Mouse (Mus musculus): ENCODE measurements at regions not wholly inside any gene's neighbourhood (a gene's known extent, or its start where the extent isn't known, plus 50 kb on each side); places are given as distances from the start of the nearest gene placed in this dataset.

- DNase-seq (ENCODE audit: low spot score): no peak
These were observed 135.8 kb upstream of the Grik3 start for GRCm38 (mm10) chr4:125354742-125355141.

- DNase-seq (ENCODE audit: low spot score): no peak
These were observed 140.4 kb upstream of the Grik3 start for GRCm38 (mm10) chr4:125350056-125350455.

- no peak for DNase-seq (ENCODE audit: low spot score)
These were observed 151.4 kb upstream of the Grik3 start for GRCm38 (mm10) chr4:125339056-125339455.

GRCm38 (mm10) chr4:125328806-125329205 is 161.7 kb upstream of the Grik3 start:
- DNase-seq (ENCODE audit: low spot score): peak; percentile 7

- no peak for DNase-seq (ENCODE audit: low spot score)
These were observed 166.0 kb upstream of the Grik3 start for GRCm38 (mm10) chr4:125324495-125324894.

- DNase-seq (ENCODE audit: low spot score): no peak
These were observed 171.2 kb upstream of the Grik3 start for GRCm38 (mm10) chr4:125319343-125319742.

- DNase-seq (ENCODE audit: low spot score): no peak
These were observed 172.2 kb upstream of the Grik3 start for GRCm38 (mm10) chr4:125318293-125318692.

- DNase-seq (ENCODE audit: low spot score): no peak
These were observed 173.6 kb upstream of the Grik3 start for GRCm38 (mm10) chr4:125316876-125317275.

- no peak for DNase-seq (ENCODE audit: low spot score)
These were observed 174.7 kb upstream of the Grik3 start for GRCm38 (mm10) chr4:125315818-125316217.

- no peak for DNase-seq (ENCODE audit: low spot score)
These were observed 176.6 kb upstream of the Grik3 start for GRCm38 (mm10) chr4:125313892-125314291.

GRCm38 (mm10) chr4:125313252-125313651 is 177.2 kb upstream of the Grik3 start:
- no peak for DNase-seq (ENCODE audit: low spot score)

- no peak for DNase-seq (ENCODE audit: low spot score)
These were observed 180.5 kb upstream of the Zc3h12a start for GRCm38 (mm10) chr4:125308171-125308570.

- DNase-seq (ENCODE audit: low spot score): no peak
These were observed 178.1 kb upstream of the Zc3h12a start for GRCm38 (mm10) chr4:125305766-125306165.

GRCm38 (mm10) chr4:125302660-125303059 is 175.0 kb upstream of the Zc3h12a start:
- no peak for DNase-seq (ENCODE audit: low spot score)

GRCm38 (mm10) chr4:125300503-125301457 is 173.1 kb upstream of the Zc3h12a start:
- peak; percentile 3 for DNase-seq (ENCODE audit: low spot score)

GRCm38 (mm10) chr4:125290761-125291160 is 163.1 kb upstream of the Zc3h12a start:
- no peak for DNase-seq (ENCODE audit: low spot score)

- DNase-seq (ENCODE audit: low spot score): no peak
These were observed 162.1 kb upstream of the Zc3h12a start for GRCm38 (mm10) chr4:125289709-125290108.

- no peak for DNase-seq (ENCODE audit: low spot score)
These were observed 161.4 kb upstream of the Zc3h12a start for GRCm38 (mm10) chr4:125289031-125289449.

GRCm38 (mm10) chr4:125282974-125283319 is 155.3 kb upstream of the Zc3h12a start:
- DNase-seq (ENCODE audit: low spot score): no peak

GRCm38 (mm10) chr4:125282154-125282973 is 154.7 kb upstream of the Zc3h12a start:
- no peak for DNase-seq (ENCODE audit: low spot score)

GRCm38 (mm10) chr4:125279165-125279564 is 151.5 kb upstream of the Zc3h12a start:
- DNase-seq (ENCODE audit: low spot score): no peak

- no peak for DNase-seq (ENCODE audit: low spot score)
These were observed 149.2 kb upstream of the Zc3h12a start for GRCm38 (mm10) chr4:125276861-125277260.

GRCm38 (mm10) chr4:125275259-125275658 is 147.6 kb upstream of the Zc3h12a start:
- no peak for DNase-seq (ENCODE audit: low spot score)

All from adipocyte (in vitro differentiated cells).